Mouse (Mus musculus): Measurements from ENCODE around the gene Ube2d3. TPM values are rescaled to one million over a fixed set of nuclear protein-coding genes. Genes with fewer than 3 reads are reported as not detected.

The Ube2d3 gene
- polyA plus RNA-seq, 1 experiment from 2014 or later: 433 TPM

DNA sequence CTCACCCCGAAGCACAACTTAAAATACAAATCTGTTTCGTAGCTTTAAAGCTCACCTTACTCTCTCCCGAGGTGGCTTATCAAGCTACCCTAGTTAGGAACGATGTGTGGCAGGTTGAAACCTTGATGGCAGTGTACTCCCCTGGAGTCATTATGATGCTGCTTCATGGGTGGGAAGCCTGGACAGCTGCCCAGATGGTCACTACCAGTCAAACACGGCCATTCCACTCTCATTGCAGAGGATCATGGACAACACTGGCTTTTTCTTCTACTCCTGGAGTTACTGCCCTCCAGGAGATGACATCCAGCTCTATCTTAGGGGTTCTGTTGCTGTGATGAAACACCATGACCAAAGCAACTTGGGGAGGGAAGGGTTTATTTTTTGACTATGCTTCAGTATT lies 65.2 kb downstream of the Ube2d3 start:
- Histone ChIP-seq H3K36me3 (no peaks in the 10 kb centered on the region), H3K9me3 (no peaks in the 10 kb centered on the region), H3K27ac (no peak overlapping the region), H3K4me1 (replicated peaks) (no peaks in the 10 kb centered on the region), H3K27me3 (no peaks in the 10 kb centered on the region), H3K9ac (replicated peaks) (no peak overlapping the region), H3K4me3 (replicated peaks) (no peak overlapping the region), H3K4me2 (replicated peaks) (no peak overlapping the region)
- 88% methylated on average over 5 of the region's 5 CpGs for WGBS
- ATAC-seq: no peak

GRCm38 (mm10) chr3:135505369-135505909 lies 67.5 kb downstream of the Ube2d3 start:
- ATAC-seq: no peak
- Histone ChIP-seq H3K9me3 (no peaks in the 10 kb centered on the region), H3K36me3 (no peaks in the 10 kb centered on the region), H3K27me3 (no peaks in the 10 kb centered on the region), H3K4me1 (replicated peaks) (no peaks in the 10 kb centered on the region), H3K4me2 (replicated peaks) (no peak overlapping the region), H3K4me3 (replicated peaks) (no peak overlapping the region), H3K9ac (replicated peaks) (no peak overlapping the region), H3K27ac (no peak overlapping the region)
- 65% methylated on average over 10 of the region's 10 CpGs for WGBS

DNA sequence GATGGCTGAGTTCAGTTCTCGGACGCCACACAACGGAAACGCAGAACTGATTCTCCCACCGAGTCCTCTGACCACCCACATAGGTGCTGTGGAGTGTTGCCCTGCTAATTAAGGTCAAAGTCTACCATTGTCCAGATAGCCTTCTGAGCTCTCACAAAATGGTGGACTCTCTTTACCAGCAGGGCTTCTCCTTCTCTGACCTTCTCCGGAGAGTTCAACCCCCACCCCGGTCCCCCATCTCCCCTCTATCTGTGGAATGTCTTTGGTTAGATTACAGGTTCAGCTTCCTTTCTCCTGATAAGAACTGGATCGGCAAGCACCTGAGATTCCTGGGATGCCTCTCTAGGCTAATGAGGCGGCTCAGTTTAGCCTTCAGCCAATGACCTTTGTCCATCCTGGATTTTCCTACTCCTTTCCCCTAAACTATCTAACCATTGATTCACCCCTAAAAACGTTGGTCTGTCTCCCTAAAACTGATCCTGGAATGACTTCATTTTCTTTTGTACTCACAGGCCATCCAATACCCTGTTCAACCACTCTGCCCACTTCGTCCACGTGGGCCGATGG lies 68.0 kb downstream of the Ube2d3 start:
- Histone ChIP-seq H3K4me2 (replicated peaks) (no peak overlapping the region), H3K9me3 (no peaks in the 10 kb centered on the region), H3K9ac (replicated peaks) (no peak overlapping the region), H3K4me3 (replicated peaks) (no peak overlapping the region), H3K27me3 (no peaks in the 10 kb centered on the region), H3K36me3 (no peaks in the 10 kb centered on the region), H3K4me1 (replicated peaks) (no peaks in the 10 kb centered on the region), H3K27ac (no peak overlapping the region)
- WGBS: 92% methylated on average over 13 of the region's 13 CpGs
- ATAC-seq: no peak

- H3K36me3 ChIP-seq: no peaks in the 10 kb centered on the region
- no peak overlapping the region for H3K9ac ChIP-seq (replicated peaks)
- H3K4me2 ChIP-seq (replicated peaks): no peak overlapping the region
- H3K27ac ChIP-seq: no peak overlapping the region
- H3K9me3 ChIP-seq: no peaks in the 10 kb centered on the region
- H3K27me3 ChIP-seq: no peaks in the 10 kb centered on the region
- H3K4me1 ChIP-seq (replicated peaks): no peaks in the 10 kb centered on the region
- H3K4me3 ChIP-seq (replicated peaks): no peak overlapping the region
- WGBS: 96% methylated on average over 7 of the region's 7 CpGs
- no peak for ATAC-seq
Observed at GRCm38 (mm10) chr3:135507506-135507905, 69.6 kb downstream of the Ube2d3 start.

DNA sequence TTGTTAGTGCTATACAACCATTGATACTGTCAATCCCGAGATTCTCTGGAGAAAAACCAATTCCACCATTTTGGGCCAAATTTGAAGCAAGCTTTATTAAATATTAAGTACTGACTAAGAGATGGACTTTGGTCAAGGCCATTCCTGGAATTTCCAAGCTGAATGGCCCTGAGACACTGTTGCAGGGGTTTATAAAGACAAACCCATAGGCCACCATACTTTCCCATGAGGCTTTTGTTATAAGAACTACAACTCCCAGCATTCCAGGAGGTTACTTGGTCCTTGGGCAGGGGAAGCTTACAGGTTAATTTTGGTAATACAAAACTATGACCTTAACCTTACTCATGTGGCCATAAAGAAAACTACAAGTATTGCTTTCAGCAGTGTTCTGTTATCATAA lies 70.2 kb downstream of the Ube2d3 start:
- ATAC-seq: no peak

DNA sequence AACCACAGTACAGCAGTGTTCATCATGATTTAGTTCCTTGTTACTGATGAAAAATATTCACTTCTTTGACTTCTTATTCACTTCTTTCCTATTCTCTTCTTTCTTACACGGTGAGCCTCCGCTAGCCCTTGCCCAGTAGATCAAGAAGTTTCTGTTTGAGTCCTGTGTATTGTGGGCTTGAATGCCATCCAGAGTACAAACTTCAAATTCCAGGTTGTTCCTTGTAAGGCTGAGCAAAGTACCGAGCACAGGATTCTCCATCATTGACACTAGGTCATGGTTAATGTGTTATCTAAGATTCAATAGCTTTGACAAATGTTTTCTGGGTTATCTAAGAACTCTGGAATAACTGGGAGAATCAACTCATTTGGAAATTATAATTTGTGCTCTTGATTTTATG lies 72.4 kb downstream of the Ube2d3 start:
- H3K9me3 ChIP-seq: no peaks in the 10 kb centered on the region
- no peaks in the 10 kb centered on the region for H3K27me3 ChIP-seq
- ATAC-seq: no peak
- no peak overlapping the region for H3K4me2 ChIP-seq (replicated peaks)
- no peak overlapping the region for H3K9ac ChIP-seq (replicated peaks)
- H3K4me1 ChIP-seq (replicated peaks): peaks cover 7% of the 10 kb centered on the region
- H3K4me3 ChIP-seq (replicated peaks): no peak overlapping the region
- H3K27ac ChIP-seq: no peak overlapping the region
- H3K36me3 ChIP-seq: no peaks in the 10 kb centered on the region
- WGBS: 91% methylated on average over 3 of the region's 3 CpGs

More for the DNA sequence above, 70.2 kb downstream of the Ube2d3 start:
- no peak overlapping the region for H3K4me3 ChIP-seq (replicated peaks)
- no peak overlapping the region for H3K9ac ChIP-seq (replicated peaks)
- H3K27me3 ChIP-seq: no peaks in the 10 kb centered on the region
- no peaks in the 10 kb centered on the region for H3K9me3 ChIP-seq
- H3K4me2 ChIP-seq (replicated peaks): no peak overlapping the region
- no peaks in the 10 kb centered on the region for H3K36me3 ChIP-seq
- no peak overlapping the region for H3K27ac ChIP-seq
- 87% methylated on average over 1 of the region's 1 CpGs for WGBS
- peaks cover 3% of the 10 kb centered on the region for H3K4me1 ChIP-seq (replicated peaks)

GRCm38 (mm10) chr3:135511683-135512082 lies 73.7 kb downstream of the Ube2d3 start:
- no peak overlapping the region for H3K4me2 ChIP-seq (replicated peaks)
- H3K36me3 ChIP-seq: no peaks in the 10 kb centered on the region
- no peaks in the 10 kb centered on the region for H3K27me3 ChIP-seq
- no peak for ATAC-seq
- H3K4me1 ChIP-seq (replicated peaks): peaks cover 7% of the 10 kb centered on the region
- H3K9ac ChIP-seq (replicated peaks): no peak overlapping the region
- no peak overlapping the region for H3K27ac ChIP-seq
- no peaks in the 10 kb centered on the region for H3K9me3 ChIP-seq
- no peak overlapping the region for H3K4me3 ChIP-seq (replicated peaks)
- WGBS: 51% methylated on average over 11 of the region's 11 CpGs

DNA sequence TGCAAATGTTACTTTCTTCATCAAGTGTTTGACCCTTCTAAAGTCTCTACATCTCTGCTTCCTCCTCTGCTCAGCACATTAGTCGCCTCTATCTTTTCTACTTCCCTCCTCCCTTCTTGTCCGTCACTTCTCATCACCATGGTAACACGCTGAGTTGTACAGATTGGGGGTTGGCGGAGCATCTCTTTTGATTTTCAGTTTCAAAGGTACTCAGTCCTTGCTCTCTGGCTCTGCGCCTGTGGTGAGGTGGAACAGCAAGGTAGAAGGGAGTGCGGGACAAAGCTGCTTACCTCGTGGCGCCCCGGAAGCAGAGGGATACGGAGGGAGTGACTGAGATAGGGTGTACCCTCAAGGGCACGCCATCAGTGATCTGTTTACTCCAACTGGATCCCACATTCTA lies 75.3 kb downstream of the Ube2d3 start:
- no peaks in the 10 kb centered on the region for H3K36me3 ChIP-seq
- 37% methylated on average over 11 of the region's 11 CpGs for WGBS
- no peak overlapping the region for H3K4me3 ChIP-seq (replicated peaks)
- peak overlapping the region; percentile 31 for H3K4me2 ChIP-seq (replicated peaks)
- H3K27ac ChIP-seq: peak overlapping the region; percentile 40; the same call in 1 of the 2 replicates
- peaks cover 7% of the 10 kb centered on the region for H3K4me1 ChIP-seq (replicated peaks)
- no peak overlapping the region for H3K9ac ChIP-seq (replicated peaks)
- no peaks in the 10 kb centered on the region for H3K27me3 ChIP-seq
- peak; percentile 79 for ATAC-seq
- H3K9me3 ChIP-seq: no peaks in the 10 kb centered on the region

DNA sequence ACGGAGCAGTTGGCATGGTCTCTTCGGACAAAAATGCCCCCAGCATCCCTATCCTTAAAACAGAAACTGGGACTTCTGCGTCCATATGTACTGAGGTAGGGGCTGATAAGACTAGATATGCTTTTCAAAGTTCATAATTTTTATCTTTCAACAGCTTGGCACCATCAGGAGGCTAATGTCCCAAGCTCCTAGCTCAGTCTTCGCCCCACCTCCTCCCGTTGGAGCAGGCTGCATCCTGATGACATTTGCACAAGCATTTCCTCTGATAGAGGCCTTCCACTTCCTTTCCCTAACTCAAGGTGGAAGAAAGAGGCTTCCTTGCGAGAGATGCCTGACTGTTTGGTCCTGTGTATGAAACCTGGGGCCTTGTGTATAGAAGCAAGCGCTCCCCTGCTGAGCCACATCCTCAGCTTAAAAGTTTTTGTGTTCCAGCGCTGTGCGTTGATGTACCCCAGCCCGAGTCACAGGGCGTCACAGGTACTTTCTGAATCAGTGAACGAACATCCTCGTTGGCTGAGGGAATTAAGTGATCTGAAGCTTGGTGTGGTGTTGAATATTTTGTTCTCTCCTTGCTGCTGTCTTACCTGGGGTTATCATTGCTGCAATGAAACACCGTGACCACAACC lies 76.0 kb downstream of the Ube2d3 start:
- Histone ChIP-seq H3K4me1 (replicated peaks) (peaks cover 7% of the 10 kb centered on the region), H3K4me3 (replicated peaks) (no peak overlapping the region), H3K9ac (replicated peaks) (no peak overlapping the region), H3K36me3 (no peaks in the 10 kb centered on the region), H3K9me3 (no peaks in the 10 kb centered on the region), H3K27ac (peak overlapping the region; percentile 40; the same call in 1 of the 2 replicates), H3K27me3 (no peaks in the 10 kb centered on the region), H3K4me2 (replicated peaks) (no peak overlapping the region)
- WGBS: 82% methylated on average over 14 of the region's 14 CpGs
- no peak for ATAC-seq

DNA sequence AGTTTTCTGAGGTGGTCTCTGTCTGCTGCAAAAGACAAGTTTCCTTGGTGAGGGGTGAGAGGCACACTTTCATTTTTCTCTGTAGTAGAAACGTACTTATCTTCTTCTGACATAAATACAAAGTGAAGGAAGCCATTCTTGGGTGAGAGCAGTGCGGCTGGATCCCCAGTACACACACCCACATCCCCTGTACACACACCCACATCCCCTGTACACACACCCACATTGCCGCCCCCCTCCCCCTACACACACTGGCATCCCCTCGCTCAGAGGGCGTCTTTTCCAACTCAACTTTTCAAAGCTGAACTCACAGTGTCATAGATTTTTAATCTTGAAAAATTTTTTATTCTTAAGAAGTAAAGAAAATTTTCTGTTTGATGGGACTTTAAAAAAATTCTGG lies 77.3 kb downstream of the Ube2d3 start:
- Histone ChIP-seq H3K27me3 (no peaks in the 10 kb centered on the region), H3K4me3 (replicated peaks) (no peak overlapping the region), H3K4me1 (replicated peaks) (peaks cover 7% of the 10 kb centered on the region), H3K9me3 (no peaks in the 10 kb centered on the region), H3K4me2 (replicated peaks) (no peak overlapping the region), H3K9ac (replicated peaks) (no peak overlapping the region), H3K27ac (no peak overlapping the region), H3K36me3 (no peaks in the 10 kb centered on the region)
- WGBS: 85% methylated on average over 5 of the region's 5 CpGs
- no peak for ATAC-seq

GRCm38 (mm10) chr3:135516891-135517290 lies 78.9 kb downstream of the Ube2d3 start:
- Histone ChIP-seq H3K4me1 (replicated peaks) (peaks cover 7% of the 10 kb centered on the region), H3K36me3 (no peaks in the 10 kb centered on the region), H3K9ac (replicated peaks) (no peak overlapping the region), H3K4me2 (replicated peaks) (no peak overlapping the region), H3K27me3 (no peaks in the 10 kb centered on the region), H3K4me3 (replicated peaks) (no peak overlapping the region), H3K9me3 (no peaks in the 10 kb centered on the region), H3K27ac (no peak overlapping the region)
- ATAC-seq: no peak
- WGBS: 53% methylated on average over 6 of the region's 6 CpGs
